Mouse (Mus musculus): ENCODE measurements around the gene Gm4847.

Gene Gm4847

DNA sequence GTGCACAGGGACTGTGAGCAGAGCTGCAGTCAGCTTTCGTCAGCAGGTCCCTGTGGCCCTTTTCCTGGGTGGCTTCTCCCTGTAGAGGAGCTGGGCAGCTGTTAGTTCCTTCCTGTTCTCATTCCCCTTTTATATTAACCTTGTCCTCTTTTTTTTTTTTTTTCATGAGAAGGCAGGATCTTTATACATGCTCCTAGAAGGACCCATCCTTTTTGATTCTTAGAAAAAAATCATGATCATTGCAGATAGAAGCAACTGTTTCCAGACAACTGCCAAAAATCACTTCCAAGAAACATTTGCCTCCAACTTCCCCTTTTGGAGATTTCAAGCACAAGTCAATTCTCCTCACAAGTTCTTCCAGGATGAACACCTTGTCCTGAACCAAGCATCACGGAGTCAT lies at the start of gene Gm4847:
Gene Gm4847, minus strand, starts transcription at position 101 of the 400 bp plus-strand sequence.
- DNase-seq (ENCODE audit: low spot score) = no peak

DNA sequence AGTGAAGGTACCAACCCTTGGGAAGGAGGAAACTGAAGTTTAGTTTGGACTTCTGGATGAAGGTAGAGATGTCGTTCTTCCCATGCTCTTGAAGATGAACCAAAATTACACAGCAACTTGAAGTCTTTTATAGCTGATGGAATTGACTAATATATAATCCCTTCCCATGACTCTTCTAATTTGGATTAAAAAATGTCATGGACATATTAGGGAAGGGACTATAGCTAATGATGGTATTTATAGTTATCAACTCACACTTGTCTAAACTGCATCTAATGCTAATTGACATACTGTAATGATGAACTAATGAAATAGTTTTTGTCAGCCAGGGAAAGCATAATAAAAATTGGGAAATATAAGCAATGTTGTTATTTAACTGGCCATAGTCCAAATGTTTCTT lies 34.3 kb upstream of the Gm4847 start, which contains the start of gene Fmo9:
Gene Fmo9, minus strand, starts transcription at position 101 of the 400 bp plus-strand sequence.
- DNase-seq (ENCODE audit: low spot score) = no peak

DNA sequence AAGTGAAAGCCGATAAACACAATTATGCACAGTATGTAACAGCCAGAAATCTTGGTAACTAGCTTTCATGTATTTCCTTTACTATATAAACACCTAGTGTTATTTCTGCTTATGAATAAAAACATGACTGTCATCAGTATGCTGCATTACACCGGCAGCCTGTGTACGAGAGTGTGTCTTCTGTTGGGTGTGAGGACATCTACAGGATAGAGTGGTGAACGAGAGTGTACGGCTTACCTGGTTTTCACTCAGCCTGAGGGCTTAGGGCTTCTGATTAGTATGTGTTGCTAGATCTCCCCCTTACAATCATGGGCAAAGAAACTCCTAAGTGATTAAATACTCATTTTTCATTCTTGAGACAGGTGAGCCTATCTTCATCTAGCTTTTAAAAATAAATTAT lies 21.8 kb upstream of the Gm4847 start:
- no peak for DNase-seq (ENCODE audit: low spot score)

DNA sequence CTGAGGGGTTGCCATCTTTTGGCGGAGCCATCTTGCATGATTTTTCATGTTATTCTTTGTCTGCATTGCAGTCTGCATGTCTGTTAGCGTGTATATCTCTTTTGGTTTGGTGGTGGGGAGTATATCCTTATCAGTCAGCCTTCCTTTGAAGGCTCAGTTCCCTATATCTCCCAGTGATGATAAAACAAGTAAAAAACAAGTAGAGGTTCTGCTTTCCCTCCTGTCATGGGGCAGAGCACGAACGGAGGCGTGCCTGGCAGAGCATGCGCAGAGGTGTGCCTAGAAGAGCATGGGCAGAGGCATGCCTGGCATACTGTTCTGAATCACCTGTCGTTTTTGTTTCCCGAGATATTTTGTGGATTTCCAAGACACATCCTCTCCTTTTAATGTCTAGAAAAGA lies 13.3 kb upstream of the Gm4847 start:
- no peak for DNase-seq (ENCODE audit: low spot score)
